Mouse (Mus musculus) embryonic fibroblast, embryonic 13.5 days (primary cell): Measurements from ENCODE around the gene Adamts8.

Experiments
- CTCF ChIP-seq: IDR thresholded peaks from 2 replicates; pipeline ENCODE4 v1.5.1; 2011; ENCODE audit warnings: mild to moderate bottlenecking, control low read depth, low read length, moderate library complexity, borderline replicate concordance; ENCODE audit not compliant: insufficient read depth
- POLR2A ChIP-seq: IDR thresholded peaks from 2 replicates; pipeline ENCODE4 v1.6.1; 2011; ENCODE audit warnings: low read depth, mild to moderate bottlenecking, control low read depth, low read length, moderate library complexity

DNA sequence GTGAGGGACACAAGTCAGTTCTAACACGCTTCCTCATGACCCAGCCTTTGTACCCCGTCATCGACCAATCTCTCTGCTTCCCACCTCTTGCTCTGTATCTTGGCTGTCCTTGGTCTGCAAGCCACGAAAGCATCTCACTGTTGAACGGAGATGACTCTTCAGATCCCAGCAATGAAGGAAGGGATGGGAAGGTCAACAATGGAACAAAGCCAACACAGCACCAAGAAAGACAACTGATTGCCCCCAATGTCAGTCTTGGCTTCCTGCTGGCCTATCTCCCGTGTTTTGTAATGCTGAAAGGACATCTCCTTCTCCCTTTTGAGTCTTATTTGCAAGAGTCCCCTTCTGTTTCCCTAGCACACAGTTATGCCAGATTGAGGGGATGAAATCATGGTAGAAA, 25.8 kb downstream of the Adamts8 start:
- no peak for TF ChIP-seq POLR2A
- TF ChIP-seq CTCF = no peak
